ENCODE assay signal across 8 mouse cellular contexts in the genomic region with DNA sequence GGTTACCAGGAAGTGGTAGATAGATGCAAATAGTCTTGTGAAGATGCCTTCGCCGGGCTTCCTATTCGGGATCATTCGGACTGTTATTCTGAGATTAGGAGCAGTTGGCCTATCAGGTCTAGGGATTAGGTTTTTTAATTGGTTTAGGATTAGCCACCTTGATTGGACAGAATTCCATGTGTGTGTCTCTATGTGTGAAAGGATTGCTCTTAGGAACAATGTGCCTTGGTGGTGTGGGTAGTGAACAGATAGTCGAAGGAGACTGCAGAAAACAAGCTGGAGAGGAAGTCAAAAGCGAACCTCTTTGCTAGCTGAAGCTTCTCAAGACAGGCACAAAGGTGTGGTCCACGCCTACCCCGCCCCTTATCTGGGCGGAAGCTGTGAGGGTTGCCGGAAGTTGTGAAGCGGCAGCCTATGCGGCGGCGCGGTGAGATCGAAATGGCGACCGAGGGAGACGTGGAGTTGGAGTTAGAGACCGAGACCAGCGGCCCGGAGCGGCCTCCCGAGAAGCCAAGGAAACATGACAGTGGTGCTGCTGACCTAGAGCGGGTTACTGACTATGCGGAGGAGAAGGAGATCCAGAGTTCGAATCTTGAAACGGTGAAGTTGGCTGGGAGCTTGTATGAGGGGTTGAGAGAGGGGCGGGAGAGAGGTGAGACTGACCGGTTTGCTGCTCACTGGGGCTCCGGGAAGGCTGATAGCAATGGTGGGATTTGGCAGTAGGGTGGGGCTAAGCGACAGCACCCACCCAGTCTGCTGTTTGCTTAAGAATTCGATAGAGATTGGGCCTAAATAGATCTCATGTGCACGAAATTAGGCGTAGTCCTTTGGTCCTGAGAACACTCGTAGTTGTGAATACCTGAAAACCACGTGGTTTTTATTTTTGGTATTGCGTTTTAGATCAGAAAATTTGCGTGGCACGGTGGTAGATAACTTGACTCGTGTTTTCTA. TPM values are rescaled to one million over a fixed set of nuclear protein-coding genes. Genes with fewer than 3 reads are reported as not detected.
DNase-seq lines count a peak whose midpoint lies in the region; ATAC-seq and TF ChIP-seq lines count a peak whose summit lies in the region.

A gene (minus strand): TSS at position 90 of the 951 bp plus-strand sequence.

- TF ChIP-seq CTCF in kidney, postnatal 0 days (IDR thresholded peaks at IDR 0.05; ENCODE audit: low read depth), result no peak

- no peaks in the 10 kb centered on the region for H3K9me3 ChIP-seq in heart, embryonic 12.5 days (replicated peaks)
- no peaks in the 10 kb centered on the region for H3K9me3 ChIP-seq in kidney, postnatal 0 days (replicated peaks; ENCODE audit: low read length)
- H3K9me3 ChIP-seq in liver, embryonic 11.5 days (ENCODE audit: control insufficient read depth, low read length), result no peaks in the 10 kb centered on the region

- peak; percentile 80 for TF ChIP-seq POLR2A in myocyte (IDR thresholded peaks at IDR 0.05; ENCODE audit: insufficient read length, low read depth)

- H3ac ChIP-seq in myocyte (ENCODE audit: control insufficient read depth, insufficient read length), result peak within 1 kb of the TSS; percentile 32

- peak; percentile 100 for ATAC-seq in CD4-positive, CD25-positive, alpha-beta regulatory T cell, adult 4 months
- ATAC-seq in erythroid progenitor cell, adult 5-6 weeks (replicated peaks; ENCODE audit: low FRiP score, poor library complexity, severe bottlenecking), result peak; percentile 99
- ATAC-seq in heart, embryonic 12.5 days (ENCODE audit: insufficient number of reproducible peaks, low FRiP score), result peak; percentile 89
- ATAC-seq in kidney, postnatal 0 days (replicated peaks; ENCODE audit: low FRiP score, low read depth), result peak; percentile 86
- peak; percentile 93 for ATAC-seq in liver, embryonic 11.5 days (replicated peaks; ENCODE audit: low FRiP score)

- peaks cover 42% of the 10 kb centered on the region for H3K36me3 ChIP-seq in heart, embryonic 12.5 days
- H3K36me3 ChIP-seq in kidney, postnatal 0 days (ENCODE audit: insufficient read depth, low read length), result peaks cover 12% of the 10 kb centered on the region; the same call in 1 of the 2 replicates
- H3K36me3 ChIP-seq in liver, embryonic 11.5 days (ENCODE audit: control insufficient read depth, insufficient read depth, low read length), result peaks cover 20% of the 10 kb centered on the region
- peaks cover 15% of the 10 kb centered on the region for H3K36me3 ChIP-seq in myocyte (ENCODE audit: control insufficient read depth, insufficient read depth)

- H3K27ac ChIP-seq in brown adipose tissue, adult 24 weeks (replicated peaks; ENCODE audit: low read depth, low read length), result peak within 1 kb of the TSS; percentile 72
- peak within 1 kb of the TSS; percentile 81 for H3K27ac ChIP-seq in heart, embryonic 12.5 days (ENCODE audit: poor library complexity, severe bottlenecking)
- H3K27ac ChIP-seq in kidney, postnatal 0 days, result peak within 1 kb of the TSS; percentile 65; the same call in 1 of the 2 replicates
- peak within 1 kb of the TSS; percentile 85 for H3K27ac ChIP-seq in liver, embryonic 11.5 days (ENCODE audit: low read depth, low read length)

- peak within 1 kb of the TSS; percentile 83 for H3K9ac ChIP-seq in heart, embryonic 12.5 days
- H3K9ac ChIP-seq in kidney, postnatal 0 days (ENCODE audit: low read depth, low read length), result peak within 1 kb of the TSS; percentile 73
- H3K9ac ChIP-seq in liver, embryonic 11.5 days (ENCODE audit: low read depth, low read length), result peak within 1 kb of the TSS; percentile 84

- peaks cover 24% of the 10 kb centered on the region for H3K79me2 ChIP-seq in myocyte (ENCODE audit: control insufficient read depth, insufficient read depth)

- H3K27me3 ChIP-seq in heart, embryonic 12.5 days (replicated peaks), result no peaks in the 10 kb centered on the region
- H3K27me3 ChIP-seq in kidney, postnatal 0 days (ENCODE audit: insufficient read depth, low read length), result no peaks in the 10 kb centered on the region
- no peaks in the 10 kb centered on the region for H3K27me3 ChIP-seq in liver, embryonic 11.5 days (replicated peaks; ENCODE audit: control insufficient read depth, insufficient read depth, low read length)
- no peaks in the 10 kb centered on the region for H3K27me3 ChIP-seq in myocyte (ENCODE audit: control insufficient read depth, insufficient read depth, insufficient read length)

- H3K4me2 ChIP-seq in heart, embryonic 12.5 days, result peak within 1 kb of the TSS; percentile 74
- H3K4me2 ChIP-seq in kidney, postnatal 0 days (ENCODE audit: low read length), result peak within 1 kb of the TSS; percentile 67
- peak within 1 kb of the TSS; percentile 81 for H3K4me2 ChIP-seq in liver, embryonic 11.5 days
- peak within 1 kb of the TSS; percentile 95 for H3K4me2 ChIP-seq in myocyte (ENCODE audit: low read depth)

- DNase-seq in kidney, postnatal 0 days (ENCODE audit: low spot score), result peak; percentile 93
- DNase-seq in liver, embryonic 11.5 days (ENCODE audit: low spot score), result peak; percentile 91
- peak; percentile 87 to 93 for DNase-seq in spleen, postnatal 4 days (ENCODE audit: low spot score in 2 of 2)

- no peaks in the 10 kb centered on the region for H3K4me1 ChIP-seq in brown adipose tissue, adult 24 weeks (ENCODE audit: control insufficient read depth, insufficient read depth, insufficient read length, low read length)
- H3K4me1 ChIP-seq in heart, embryonic 12.5 days (replicated peaks), result peaks cover 25% of the 10 kb centered on the region
- H3K4me1 ChIP-seq in kidney, postnatal 0 days (replicated peaks; ENCODE audit: insufficient read depth, low read length), result peaks cover 5% of the 10 kb centered on the region; the same call in 1 of the 2 replicates
- H3K4me1 ChIP-seq in liver, embryonic 11.5 days (replicated peaks; ENCODE audit: control insufficient read depth, insufficient read depth, low read length), result peaks cover 17% of the 10 kb centered on the region

- WGBS in heart, embryonic 12.5 days, result 2% methylated on average over 41 of the region's 41 CpGs
- 4% methylated on average over 41 of the region's 41 CpGs for WGBS in kidney, postnatal 0 days
- 3% methylated on average over 41 of the region's 41 CpGs for WGBS in liver, embryonic 11.5 days

- peak within 1 kb of the TSS; percentile 91 for H3K4me3 ChIP-seq in brown adipose tissue, adult 24 weeks (ENCODE audit: insufficient read depth, low read depth, low read length)
- H3K4me3 ChIP-seq in heart, embryonic 12.5 days, result peak within 1 kb of the TSS; percentile 70
- H3K4me3 ChIP-seq in kidney, postnatal 0 days (replicated peaks; ENCODE audit: low read depth, low read length), result peak within 1 kb of the TSS; percentile 67
- peak within 1 kb of the TSS; percentile 85 for H3K4me3 ChIP-seq in liver, embryonic 11.5 days (ENCODE audit: low read depth, low read length)
- peak within 1 kb of the TSS; percentile 86 for H3K4me3 ChIP-seq in myocyte

TF ChIP-seq in myocyte, 11 proteins besides CTCF, POLR2A, EP300 and RAD21:
- no peak for TF ChIP-seq E2F4 (IDR thresholded peaks at IDR 0.05; ENCODE audit: insufficient read depth)
- TF ChIP-seq MYOG (IDR thresholded peaks at IDR 0.05; ENCODE audit: control insufficient read depth in 1 of 3, insufficient read depth in 1 of 3, insufficient read length in 2 of 3, low read depth in 2 of 3), result peak in 1 of 3 experiments; percentile 5
- TF ChIP-seq POLR2AphosphoS2 (IDR thresholded peaks at IDR 0.05; ENCODE audit: insufficient read length, low read depth), result peak; percentile 92
TF ChIP-seq in myocyte: peak in this region for 2.

RNA-seq across cellular contexts. Expression of the gene that starts here (rescaled TPM):
- under 1 TPM in 1 of 2 experiments, not detected in 1; 0.33 TPM for polyA plus RNA-seq in CD4-positive, CD25-positive, alpha-beta regulatory T cell, adult 4 months (2017; shearing (Covaris generic))
- polyA plus RNA-seq in brown adipose tissue, adult 24 weeks (2012; ENCODE audit: insufficient read depth, insufficient read length, missing spikeins), result not detected in 2 replicates
- total RNA-seq in erythroid progenitor cell, adult 5-6 weeks (2015; ENCODE audit: low replicate concordance), result not detected in 2 replicates
- 8.6 TPM in 1 of 2 replicates, not detected in the other for total RNA-seq in erythroid progenitor cell, adult 5-6 weeks (2017; ENCODE audit: low replicate concordance)
- 0.12 and 0.13 TPM in 2 replicates for polyA plus RNA-seq in heart, embryonic 12.5 days (2016; fragmentation: Nextera tagmentation; extraction: Ambion mirVana)
- 0.20 and 0.28 TPM in 2 replicates for polyA plus RNA-seq in kidney, postnatal 0 days (2015; fragmentation: Nextera tagmentation; extraction: Ambion mirVana)
- 0.12 TPM in 1 of 2 replicates, not detected in the other for polyA plus RNA-seq in liver, embryonic 11.5 days (2014; fragmentation: Nextera tagmentation; extraction: Ambion mirVana)
- 0.32 TPM for polyA plus RNA-seq in myocyte (2012; fragmentation: generic; extraction: Trizol)

Comparison
In these comparisons a context has a peak if more than half of its experiments do, and no peak if none do; other contexts are left out.
1. Peak in every context shown above with its lines: DNase-seq, ATAC-seq, H3K4me3 ChIP-seq and H3K27ac ChIP-seq.
2. Peak in ATAC-seq in CD4-positive, CD25-positive, alpha-beta regulatory T cell, adult 4 months; RNA of the gene not detected or under 1 TPM.
3. Peak in ATAC-seq, H3K4me3 ChIP-seq, H3K27ac ChIP-seq, H3K9ac ChIP-seq and H3K4me2 ChIP-seq in heart, embryonic 12.5 days; RNA of the gene not detected or under 1 TPM.
4. Peak in DNase-seq, ATAC-seq, H3K4me3 ChIP-seq, H3K27ac ChIP-seq, H3K9ac ChIP-seq and H3K4me2 ChIP-seq in kidney, postnatal 0 days; RNA of the gene not detected or under 1 TPM.
5. Peak in DNase-seq, ATAC-seq, H3K4me3 ChIP-seq, H3K27ac ChIP-seq, H3K9ac ChIP-seq and H3K4me2 ChIP-seq in liver, embryonic 11.5 days; RNA of the gene not detected or under 1 TPM.